Mouse (Mus musculus) CH12F3 (cell line): ENCODE measurements around the gene 1700003E16Rik.
"Not testable (repeated sequence)": the region's sequence is repeated elsewhere in the genome, so short reads cannot be mapped to it uniquely, and the experiment has no call there.

ENCODE experiments used
- in situ Hi-C: fragments of 300-500 bp; cut with MboI; formaldehyde crosslinking; loops from 2 replicates; pipeline ENCODE4 v1.14.3; 2020; ENCODE audit warnings: low sequenced_read_pairs

Gene 1700003E16Rik

DNA sequence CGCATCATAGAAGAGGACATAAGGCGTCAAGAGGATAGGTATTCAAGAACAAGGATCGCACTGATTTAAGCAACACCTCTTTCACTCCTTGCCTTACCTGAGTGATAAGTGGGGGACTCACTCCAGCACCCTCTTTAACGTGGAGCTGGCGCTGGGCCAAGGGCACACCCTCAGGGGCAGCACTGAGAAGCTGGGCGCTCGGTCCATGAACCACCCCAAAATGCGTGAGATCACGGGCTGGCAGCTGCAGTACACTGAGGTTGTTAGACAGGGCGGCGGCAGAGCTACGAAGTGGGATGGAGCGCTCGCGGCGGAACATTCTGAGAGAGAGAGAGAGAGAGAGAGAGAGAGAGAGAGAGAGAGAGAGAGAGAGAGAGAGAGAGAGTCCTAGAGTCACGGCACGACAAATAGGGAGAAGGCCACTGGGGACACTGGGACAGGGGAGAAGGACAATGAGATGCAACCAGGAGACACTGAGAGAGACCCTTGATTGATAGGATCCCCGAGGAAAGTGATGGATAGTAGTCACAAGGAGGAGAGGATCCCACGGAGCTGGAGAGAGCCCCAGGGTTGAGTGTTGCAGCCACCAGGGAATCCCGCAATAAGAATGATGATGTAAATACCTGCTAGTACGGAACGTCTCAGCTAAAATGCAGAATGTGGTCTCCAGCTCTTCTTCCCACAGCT, 509 bp upstream of the 1700003E16Rik start:
- in situ Hi-C loops = no loop called here

GRCm38 (mm10) chr6:83159456-83159855, 3.3 kb downstream of the 1700003E16Rik start:
- in situ Hi-C loops = not testable (repeated sequence)

DNA sequence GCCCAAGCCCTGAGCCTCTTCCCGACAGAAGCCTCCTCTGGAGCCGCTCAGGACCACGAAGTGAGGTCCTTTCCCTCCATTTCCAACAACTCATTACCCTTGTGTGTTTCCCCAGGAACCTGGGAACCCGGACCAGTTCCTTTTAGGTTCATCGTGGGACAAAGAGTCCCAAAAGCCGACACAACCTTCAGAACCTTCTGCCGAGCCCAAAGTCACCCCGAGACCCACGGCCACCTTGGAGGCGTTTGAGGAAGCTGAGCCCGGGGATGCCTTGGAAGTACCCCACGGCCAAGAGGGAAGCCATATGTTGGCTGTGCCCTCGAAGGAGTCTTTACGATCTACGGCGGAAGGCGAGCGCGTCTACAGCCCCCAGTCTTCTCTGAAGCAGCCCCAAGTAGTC, 5.2 kb downstream of the 1700003E16Rik start:
- in situ Hi-C loops = loop anchor here (10.0 kb wide), 1 partner anchor 157 kb away; no protein-coding TSS in a partner anchor

DNA sequence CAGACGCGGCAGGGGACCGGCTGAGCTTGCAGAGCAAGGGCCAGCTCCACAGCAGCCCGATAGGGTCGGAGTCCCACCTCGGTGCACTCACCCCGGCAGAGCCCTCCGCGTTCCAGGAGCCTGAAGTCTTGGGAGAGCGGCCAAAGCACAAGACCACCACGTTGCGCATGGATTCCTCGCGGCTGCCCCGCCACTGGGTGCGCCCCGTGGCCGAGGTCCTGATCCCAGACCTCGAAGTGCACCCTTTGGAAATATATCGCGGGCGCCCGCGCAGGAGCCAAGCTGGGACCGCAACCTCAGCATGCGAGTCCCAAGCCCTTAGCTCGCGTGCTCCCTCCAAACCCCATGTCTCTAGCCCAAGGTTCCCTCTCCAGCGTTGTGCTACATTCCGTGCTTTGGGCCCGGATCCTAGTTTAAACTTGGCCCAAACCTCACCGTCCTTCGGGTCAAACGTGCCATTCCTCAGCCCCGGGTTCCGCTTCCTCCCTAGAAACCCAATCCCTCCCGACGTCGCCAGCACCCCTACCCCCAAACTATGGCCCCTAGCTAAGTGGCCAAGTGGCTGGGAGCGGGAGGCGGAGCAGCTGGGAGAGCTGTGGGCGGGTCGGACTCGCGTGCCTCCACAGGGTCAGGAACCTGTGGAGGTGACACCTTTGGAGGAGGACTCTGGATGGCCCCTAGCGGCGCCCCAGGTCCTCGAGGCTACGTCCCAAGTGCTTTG, 5.9 kb downstream of the 1700003E16Rik start:
- in situ Hi-C loops = loop anchor here (10.0 kb wide), 1 partner anchor 157 kb away; no protein-coding TSS in a partner anchor

DNA sequence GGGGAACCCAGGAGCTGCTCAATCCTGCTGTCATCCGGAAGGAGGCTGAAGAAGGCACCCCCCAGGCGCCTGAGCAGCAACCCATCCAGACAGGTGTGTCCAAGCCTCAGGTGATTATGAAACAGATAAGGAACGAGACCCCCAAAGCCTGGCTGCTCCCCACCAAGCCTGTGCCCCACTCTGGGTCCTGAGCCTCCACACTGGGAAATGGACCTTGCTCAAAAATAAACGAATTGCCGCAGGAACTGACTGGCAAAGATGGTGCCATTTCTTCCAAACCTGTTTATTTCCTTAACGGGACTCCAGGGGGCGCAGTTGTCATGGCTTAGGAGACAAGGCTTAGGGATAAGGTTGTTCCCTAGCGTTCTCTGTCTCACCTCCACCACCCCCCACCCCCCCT, 6.5 kb downstream of the 1700003E16Rik start:
- in situ Hi-C loops = loop anchor here (10.0 kb wide), 1 partner anchor 158 kb away; no protein-coding TSS in a partner anchor

DNA sequence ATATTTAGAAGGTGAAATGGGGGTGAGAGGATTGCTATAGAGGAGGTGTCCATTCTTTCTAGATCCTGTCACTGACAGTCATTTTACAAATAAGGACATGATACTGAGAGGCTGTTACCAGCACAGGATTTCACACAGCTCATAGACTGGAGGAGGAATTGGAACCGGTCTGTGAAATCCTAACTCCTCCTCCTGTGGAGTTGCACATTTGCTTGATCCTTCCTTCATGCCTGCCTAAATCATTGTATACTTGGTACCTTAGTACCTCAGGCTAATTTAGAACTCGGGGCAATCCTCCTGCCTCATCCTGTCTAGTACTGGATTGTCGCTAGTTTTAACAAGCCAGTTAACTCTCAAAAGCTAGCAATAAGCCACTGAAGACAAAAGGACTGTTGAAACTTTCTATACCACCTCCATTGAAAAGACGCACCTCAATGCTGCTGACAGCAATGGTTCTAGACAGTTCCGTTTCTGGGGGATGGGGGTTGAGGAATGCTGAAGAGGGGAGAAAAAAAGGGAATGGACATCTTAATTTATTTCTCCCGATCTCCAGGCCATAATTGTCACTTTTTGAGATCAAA, 8.9 kb downstream of the 1700003E16Rik start:
- in situ Hi-C loops = loop anchor here (10.0 kb wide), 1 partner anchor 160 kb away; no protein-coding TSS in a partner anchor

- in situ Hi-C loops = loop anchor here (10.0 kb wide), 1 partner anchor 161 kb away; no protein-coding TSS in a partner anchor
Observed at GRCm38 (mm10) chr6:83165607-83166242, 9.5 kb downstream of the 1700003E16Rik start, which contains the start of gene Dctn1. Dctn1 (plus strand) TSS chr6:83165920.

- in situ Hi-C loops = loop anchor here (10.0 kb wide), 1 partner anchor 161 kb away; no protein-coding TSS in a partner anchor
Observed at GRCm38 (mm10) chr6:83166243-83166630, 10.0 kb downstream of the 1700003E16Rik start.

GRCm38 (mm10) chr6:83169872-83170271, 13.7 kb downstream of the 1700003E16Rik start:
- in situ Hi-C loops = loop anchor here (10.0 kb wide), 1 partner anchor 165 kb away; no protein-coding TSS in a partner anchor

- in situ Hi-C loops = no loop called here
Observed at GRCm38 (mm10) chr6:83171063-83171462, 14.9 kb downstream of the 1700003E16Rik start.

DNA sequence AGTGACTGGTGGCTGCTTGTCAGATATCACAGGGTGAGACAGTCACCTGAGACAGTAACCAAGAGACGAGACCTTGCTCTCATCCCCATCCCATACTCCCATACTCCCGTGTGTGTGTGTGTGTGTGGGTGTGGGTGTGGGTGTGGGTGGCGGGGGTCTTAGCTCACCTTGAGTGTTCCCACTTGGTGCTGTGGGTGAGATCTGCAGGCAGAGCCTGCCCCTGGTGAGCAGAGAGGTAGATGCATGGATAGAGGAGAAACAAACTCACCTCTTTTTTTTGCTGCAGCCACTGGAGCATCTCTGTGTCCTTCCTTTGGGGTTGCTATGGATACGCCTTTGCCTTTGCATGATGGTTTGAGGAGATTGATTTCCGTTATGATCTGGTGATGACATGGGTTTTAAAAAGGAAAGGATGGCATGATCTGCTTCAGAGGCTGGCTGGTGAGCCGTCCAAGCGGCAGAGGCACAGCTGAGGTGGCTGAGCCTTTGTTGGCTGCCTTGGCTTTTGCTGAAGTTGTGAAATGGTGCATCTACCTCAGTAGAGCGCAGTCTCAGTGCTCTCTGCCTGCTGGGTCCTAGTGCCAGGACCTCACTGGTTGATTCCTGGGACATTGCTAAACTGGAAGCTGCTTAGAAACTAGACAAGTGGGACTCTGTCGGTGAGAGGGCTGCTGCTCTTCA, 16.2 kb downstream of the 1700003E16Rik start:
- in situ Hi-C loops = no loop called here

- in situ Hi-C loops = no loop called here
Observed at GRCm38 (mm10) chr6:83175996-83176395, 19.8 kb downstream of the 1700003E16Rik start.

- in situ Hi-C loops = no loop called here
Observed at GRCm38 (mm10) chr6:83179390-83180117, 23.4 kb downstream of the 1700003E16Rik start.

DNA sequence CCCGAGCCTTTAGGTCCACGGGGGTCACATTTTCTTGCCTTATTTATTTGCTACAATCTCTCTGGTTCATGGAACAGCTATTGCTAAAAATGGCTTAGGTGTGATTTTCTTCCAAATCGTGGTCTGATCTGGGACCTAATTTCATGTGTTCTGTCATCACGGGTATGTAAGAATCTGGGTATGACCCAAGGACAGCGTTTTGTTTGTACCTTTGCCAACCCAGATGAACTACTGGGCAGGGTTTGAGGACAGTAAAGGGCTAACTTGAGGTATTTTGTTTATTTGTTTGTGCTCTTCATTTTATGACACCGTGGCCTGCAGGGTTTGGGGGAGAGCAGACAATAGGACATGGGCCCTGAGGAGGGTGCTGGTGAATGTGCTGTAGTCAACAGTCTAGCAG, 24.4 kb downstream of the 1700003E16Rik start:
- in situ Hi-C loops = no loop called here

DNA sequence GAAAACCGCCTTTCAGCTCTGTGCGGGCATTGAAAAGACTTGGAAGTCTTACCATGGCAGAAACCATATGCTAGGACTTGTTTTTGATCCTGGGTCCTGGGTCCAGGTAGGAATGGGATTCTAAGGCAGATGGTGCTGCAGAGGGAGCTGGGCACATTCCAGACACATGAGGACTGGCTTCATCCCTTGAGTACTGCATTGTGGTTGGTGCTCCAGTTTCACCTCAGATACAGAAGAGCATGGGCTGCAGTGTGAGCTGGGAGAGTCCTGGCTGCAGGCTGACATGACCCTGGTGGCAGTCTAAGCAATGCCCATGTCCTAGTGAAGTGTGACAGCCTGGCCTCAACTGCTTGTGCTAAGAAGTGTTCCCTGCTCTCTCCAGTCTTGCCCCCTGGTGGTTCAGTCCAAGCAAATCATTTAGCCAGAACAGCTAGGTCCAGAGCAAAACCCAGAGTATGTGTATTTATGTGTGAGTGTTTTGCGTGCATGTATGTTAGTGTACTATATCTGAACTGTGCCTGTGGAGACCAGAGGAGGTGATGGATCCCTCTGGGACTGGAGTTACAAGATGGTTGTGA, 28.7 kb downstream of the 1700003E16Rik start:
- in situ Hi-C loops = no loop called here

- in situ Hi-C loops = no loop called here
Observed at GRCm38 (mm10) chr6:83185895-83186861, 30.0 kb downstream of the 1700003E16Rik start.

- in situ Hi-C loops = no loop called here
Observed at GRCm38 (mm10) chr6:83186946-83187345, 30.7 kb downstream of the 1700003E16Rik start.

- in situ Hi-C loops = no loop called here
Observed at GRCm38 (mm10) chr6:83193571-83193970, 37.4 kb downstream of the 1700003E16Rik start.
